In the genomic region with DNA sequence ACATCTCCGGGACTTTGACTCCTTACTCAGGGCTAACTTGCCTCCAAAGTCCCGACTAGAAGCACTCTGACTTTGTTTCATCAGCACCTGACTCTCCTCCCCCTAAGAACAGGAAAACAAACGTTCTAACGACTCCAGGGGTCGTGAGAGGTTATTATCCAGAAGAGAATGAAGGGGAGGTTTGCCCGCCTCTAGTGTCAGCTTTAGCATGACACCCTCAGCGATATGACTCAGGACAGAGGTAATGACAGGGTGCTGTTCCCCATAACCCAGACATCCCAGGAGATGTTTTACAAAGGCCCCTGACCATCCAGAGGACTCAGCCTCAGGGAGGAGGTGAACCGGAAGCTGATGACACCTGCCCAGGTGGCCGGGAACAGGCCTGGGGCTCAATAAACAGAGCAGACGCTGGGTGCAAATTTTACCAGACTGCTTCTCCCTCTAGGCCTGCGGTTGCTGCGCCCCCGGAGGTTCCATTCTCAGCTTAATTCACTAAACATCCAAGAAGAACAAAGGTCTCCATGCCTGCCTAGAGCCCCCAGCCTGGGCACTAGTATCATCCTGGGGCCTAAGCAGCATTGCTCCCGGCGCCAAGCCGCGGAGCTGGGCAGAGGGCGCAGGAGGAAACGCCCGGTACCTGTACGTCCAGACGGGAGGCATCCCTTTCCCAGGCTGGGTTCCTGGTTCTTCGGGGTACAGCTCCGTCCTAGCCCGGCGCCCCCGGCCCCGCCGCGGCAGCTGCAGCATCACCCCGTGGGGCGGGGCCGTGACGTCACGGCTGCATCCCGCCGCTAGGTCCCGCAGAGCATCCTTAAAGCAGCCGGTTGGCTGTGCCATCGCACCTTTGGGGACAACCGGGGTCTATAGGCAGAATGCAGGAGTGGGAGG, we compare ENCODE assay signal across 8 mouse cellular contexts. TPM values are rescaled to one million over a fixed set of nuclear protein-coding genes. Genes with fewer than 3 reads are reported as not detected.
DNase-seq lines count a peak whose midpoint lies in the region; ATAC-seq and TF ChIP-seq lines count a peak whose summit lies in the region.

TSS of gene Slc45a1 (minus strand) at position 785 of the 888 bp plus-strand sequence.

- peak within 1 kb of the TSS; percentile 45 for H3K4me2 ChIP-seq in intestine, embryonic 14.5 days (ENCODE audit: low read length)
- no peak within 1 kb of the TSS for H3K4me2 ChIP-seq in intestine, postnatal 0 days (replicated peaks; ENCODE audit: low read depth)
- H3K4me2 ChIP-seq in hindbrain, embryonic 11.5 days (replicated peaks; ENCODE audit: low read depth, low read length), result peak within 1 kb of the TSS; percentile 67
- peak within 1 kb of the TSS; percentile 71 for H3K4me2 ChIP-seq in limb, embryonic 13.5 days (replicated peaks)

- 8% methylated on average over 41 of the region's 41 CpGs for WGBS in intestine, embryonic 14.5 days
- 10% methylated on average over 41 of the region's 41 CpGs for WGBS in intestine, postnatal 0 days
- 4% methylated on average over 40 of the region's 41 CpGs for WGBS in hindbrain, embryonic 11.5 days
- 5% methylated on average over 41 of the region's 41 CpGs for WGBS in limb, embryonic 13.5 days

- no peak for DNase-seq in intestine, embryonic 14.5 days (ENCODE audit: low spot score)
- DNase-seq in cerebellum, adult 9-11 months, result peak; percentile 73
- peak; percentile 76 for DNase-seq in hindbrain, embryonic 11.5 days (ENCODE audit: low spot score)
- peak; percentile 71 for DNase-seq in right cerebral cortex, postnatal 4 days
- DNase-seq in urinary bladder, postnatal 36 days (ENCODE audit: low spot score in 2 of 2), result no peak
- no peak for DNase-seq in spleen, adult 12 weeks (ENCODE audit: low spot score)

- no peak for ATAC-seq in intestine, embryonic 14.5 days (replicated peaks; ENCODE audit: low FRiP score, low TSS enrichment, low read depth)
- ATAC-seq in intestine, postnatal 0 days, result no peak
- ATAC-seq in hindbrain, embryonic 11.5 days (ENCODE audit: low FRiP score), result peak; percentile 70; the same call in 1 of the 2 replicates
- no peak for ATAC-seq in limb, embryonic 13.5 days (ENCODE audit: low FRiP score, low read depth)

- no peaks in the 10 kb centered on the region for H3K36me3 ChIP-seq in intestine, embryonic 14.5 days (ENCODE audit: control insufficient read depth, insufficient read depth, low read length)
- H3K36me3 ChIP-seq in intestine, postnatal 0 days (ENCODE audit: control insufficient read depth, insufficient read depth), result no peaks in the 10 kb centered on the region
- H3K36me3 ChIP-seq in hindbrain, embryonic 11.5 days (ENCODE audit: control insufficient read depth, insufficient read depth, low read length), result no peaks in the 10 kb centered on the region
- no peaks in the 10 kb centered on the region for H3K36me3 ChIP-seq in limb, embryonic 13.5 days

- no peak within 1 kb of the TSS for H3K9ac ChIP-seq in intestine, embryonic 14.5 days (ENCODE audit: low read length)
- H3K9ac ChIP-seq in intestine, postnatal 0 days (ENCODE audit: low read depth, low read length), result no peak within 1 kb of the TSS
- H3K9ac ChIP-seq in hindbrain, embryonic 11.5 days (ENCODE audit: low read depth, low read length), result peak within 1 kb of the TSS; percentile 71
- H3K9ac ChIP-seq in limb, embryonic 13.5 days, result peak within 1 kb of the TSS; percentile 56

- no peaks in the 10 kb centered on the region for H3K4me1 ChIP-seq in intestine, embryonic 14.5 days (replicated peaks; ENCODE audit: control insufficient read depth, insufficient read depth, low read length)
- no peaks in the 10 kb centered on the region for H3K4me1 ChIP-seq in intestine, postnatal 0 days (replicated peaks; ENCODE audit: control insufficient read depth, insufficient read depth, low read length)
- H3K4me1 ChIP-seq in hindbrain, embryonic 11.5 days (replicated peaks; ENCODE audit: control insufficient read depth, insufficient read depth, low read length), result 0 out of 2 replicates have a peak, but pooled peaks cover 2% of the 10 kb centered on the region
- H3K4me1 ChIP-seq in limb, embryonic 13.5 days, result peaks cover 11% of the 10 kb centered on the region

- H3K27me3 ChIP-seq in intestine, embryonic 14.5 days (replicated peaks; ENCODE audit: control insufficient read depth, insufficient read depth, low read length), result peaks cover 23% of the 10 kb centered on the region
- peaks cover 20% of the 10 kb centered on the region for H3K27me3 ChIP-seq in intestine, postnatal 0 days (replicated peaks; ENCODE audit: control insufficient read depth, insufficient read depth, low read length)
- peaks cover 14% of the 10 kb centered on the region; the same call in 1 of the 2 replicates for H3K27me3 ChIP-seq in hindbrain, embryonic 11.5 days (ENCODE audit: control insufficient read depth, insufficient read depth, low read length)
- peaks cover 32% of the 10 kb centered on the region for H3K27me3 ChIP-seq in limb, embryonic 13.5 days

- H3K9me3 ChIP-seq in intestine, embryonic 14.5 days (ENCODE audit: control insufficient read depth, low read length), result 0 out of 2 replicates have a peak, but pooled peaks cover 3% of the 10 kb centered on the region
- H3K9me3 ChIP-seq in intestine, postnatal 0 days (ENCODE audit: control insufficient read depth), result no peaks in the 10 kb centered on the region
- H3K9me3 ChIP-seq in hindbrain, embryonic 11.5 days (ENCODE audit: control insufficient read depth, low read length), result no peaks in the 10 kb centered on the region
- H3K9me3 ChIP-seq in limb, embryonic 13.5 days, result peaks cover 1% of the 10 kb centered on the region; the same call in 1 of the 2 replicates

- no peak for TF ChIP-seq CTCF in intestine, postnatal 0 days (IDR thresholded peaks at IDR 0.05; ENCODE audit: low read depth)

- H3K4me3 ChIP-seq in intestine, embryonic 14.5 days (ENCODE audit: low read depth, low read length), result peak within 1 kb of the TSS; percentile 20
- H3K4me3 ChIP-seq in intestine, postnatal 0 days (ENCODE audit: low read depth, low read length), result no peak within 1 kb of the TSS
- peak within 1 kb of the TSS; percentile 47 for H3K4me3 ChIP-seq in hindbrain, embryonic 11.5 days (ENCODE audit: low read depth, low read length)
- peak within 1 kb of the TSS; percentile 44 for H3K4me3 ChIP-seq in limb, embryonic 13.5 days

- H3K27ac ChIP-seq in intestine, embryonic 14.5 days (ENCODE audit: low read depth), result no peak within 1 kb of the TSS
- no peak within 1 kb of the TSS for H3K27ac ChIP-seq in intestine, postnatal 0 days (ENCODE audit: low read depth, low read length)
- H3K27ac ChIP-seq in hindbrain, embryonic 11.5 days (ENCODE audit: low read depth, low read length), result no peak within 1 kb of the TSS
- no peak within 1 kb of the TSS for H3K27ac ChIP-seq in limb, embryonic 13.5 days

RNA-seq across cellular contexts. Expression of gene Slc45a1, which starts in this region (rescaled TPM):
- 1.4 TPM in 2 replicates for polyA plus RNA-seq in intestine, embryonic 14.5 days (2014; fragmentation: Nextera tagmentation; extraction: Ambion mirVana)
- polyA plus RNA-seq in intestine, postnatal 0 days (2015; fragmentation: Nextera tagmentation; extraction: Ambion mirVana), result 0.75 and 0.81 TPM in 2 replicates
- polyA plus RNA-seq in hindbrain, embryonic 11.5 days (2014; fragmentation: Nextera tagmentation; extraction: Ambion mirVana), result 5.6 and 7.8 TPM in 2 replicates
- polyA plus RNA-seq in limb, embryonic 13.5 days (2015; fragmentation: Nextera tagmentation; extraction: Ambion mirVana), result 0.43 and 0.51 TPM in 2 replicates

Comparison
In these comparisons a context has a peak if more than half of its experiments do, and no peak if none do; other contexts are left out.
1. DNase-seq: peak in cerebellum, adult 9-11 months (single experiment), hindbrain, embryonic 11.5 days (single experiment) and right cerebral cortex, postnatal 4 days (single experiment); none in intestine, embryonic 14.5 days (single experiment), urinary bladder, postnatal 36 days (0 of 2) and spleen, adult 12 weeks (single experiment).
2. H3K9ac ChIP-seq: peak in hindbrain, embryonic 11.5 days (single experiment) and limb, embryonic 13.5 days (single experiment); none in intestine, embryonic 14.5 days (single experiment) and intestine, postnatal 0 days (single experiment).